Mouse (Mus musculus): ENCODE results near the gene Tesk1. TPM values are rescaled to one million over a fixed set of nuclear protein-coding genes. Genes with fewer than 3 reads are reported as not detected.
A peak's percentile ranks its signal among the peaks of the same experiment; 100 is the strongest.

Gene Tesk1
- total RNA-seq (2014; rRNA removed; ENCODE audit: low replicate concordance) (51.3 and 55.5 TPM in 2 replicates), polyA plus RNA-seq (2015; fragmentation: Nextera tagmentation; extraction: Ambion mirVana) (3.9 and 5.1 TPM in 2 replicates)

DNA sequence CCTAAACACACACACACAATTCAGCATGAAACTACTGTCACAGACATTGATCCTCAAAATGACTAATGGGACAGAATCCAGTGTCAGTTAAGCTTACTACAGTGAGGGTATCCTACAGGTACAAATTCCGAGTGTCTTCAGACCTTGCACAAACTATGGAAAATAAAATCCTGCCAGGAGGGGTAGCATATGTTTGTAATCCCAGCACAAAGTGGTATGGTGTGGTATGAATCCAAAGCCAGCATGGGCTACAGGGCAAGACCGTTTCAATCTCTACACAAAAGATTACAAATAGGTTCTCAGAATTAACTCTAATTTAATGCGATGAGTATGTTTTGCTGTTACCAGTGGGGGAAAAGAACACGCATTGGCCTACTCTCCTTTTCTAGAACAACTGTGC, at the start of gene Tesk1:
Tesk1 (plus strand) TSS at position 301 of the 400 bp plus-strand sequence.
- H3K27me3 ChIP-seq (ENCODE audit: control insufficient read depth, insufficient read depth, low read length): no peaks in the 10 kb centered on the region
- peak within 1 kb of the TSS; percentile 97 for H3K27ac ChIP-seq (ENCODE audit: low read depth)
- 25% methylated on average over 4 of the region's 4 CpGs for WGBS
- H3K4me2 ChIP-seq (ENCODE audit: low read depth, low read length): peak within 1 kb of the TSS; percentile 99
- H3K9ac ChIP-seq (replicated peaks; ENCODE audit: low read depth, low read length): peak within 1 kb of the TSS; percentile 98
- DNase-seq (ENCODE audit: low spot score) (no peak), ATAC-seq (ENCODE audit: insufficient read depth, low read depth) (no peak)
- peak within 1 kb of the TSS; percentile 92 for H3K4me3 ChIP-seq (ENCODE audit: low read depth, low read length)
- TF ChIP-seq EP300 (IDR thresholded peaks at IDR 0.05; ENCODE audit: low read depth): no peak
- TF ChIP-seq CTCF (IDR thresholded peaks at IDR 0.05; ENCODE audit: low read depth): no peak
- H3K4me1 ChIP-seq (ENCODE audit: control insufficient read depth, insufficient read depth): 0 out of 2 replicates have a peak, but pooled peaks cover 8% of the 10 kb centered on the region
- no peaks in the 10 kb centered on the region for H3K9me3 ChIP-seq (replicated peaks; ENCODE audit: control insufficient read depth, low read length)
- peaks cover 18% of the 10 kb centered on the region for H3K36me3 ChIP-seq (replicated peaks; ENCODE audit: control insufficient read depth, insufficient read depth, low read length)

DNA sequence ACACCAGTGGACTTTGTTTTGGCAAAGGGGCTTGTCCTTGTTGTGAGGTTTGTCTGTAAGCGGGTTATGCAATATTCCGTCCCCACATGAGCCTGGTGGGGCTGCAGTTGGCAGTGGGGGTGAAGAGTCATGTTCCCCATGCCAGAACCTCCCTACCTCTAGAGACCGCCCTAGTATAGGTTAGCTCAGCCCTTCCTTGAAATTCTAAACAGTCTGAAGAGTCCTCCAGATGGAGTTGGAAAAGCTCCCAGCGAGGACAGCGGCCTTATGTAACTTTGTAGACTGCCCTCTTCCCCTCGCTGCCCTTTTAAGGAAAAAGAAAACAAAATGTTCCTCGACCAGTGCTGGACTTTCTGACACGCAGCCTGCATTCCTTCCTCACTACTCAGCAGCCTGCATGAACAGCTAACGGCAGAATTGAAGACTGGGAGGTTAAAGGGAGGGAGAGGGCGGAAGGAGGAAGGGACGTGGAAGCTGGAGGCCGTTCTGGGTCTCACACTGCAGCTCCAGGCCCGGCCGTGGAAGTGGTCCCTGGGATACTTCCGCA, 47.3 kb upstream of the Tesk1 start:
- H3K27me3 ChIP-seq (ENCODE audit: control insufficient read depth, insufficient read depth, low read length): no peaks in the 10 kb centered on the region
- TF ChIP-seq EP300 (IDR thresholded peaks at IDR 0.05; ENCODE audit: low read depth): peak; percentile 99
- no peak for TF ChIP-seq CTCF (IDR thresholded peaks at IDR 0.05; ENCODE audit: low read depth)
- H3K4me2 ChIP-seq (ENCODE audit: low read depth, low read length): peak overlapping the region; percentile 20
- peak overlapping the region; percentile 17; the same call in 1 of the 2 replicates for H3K9ac ChIP-seq (replicated peaks; ENCODE audit: low read depth, low read length)
- no peak overlapping the region for H3K4me3 ChIP-seq (ENCODE audit: low read depth, low read length)
- H3K36me3 ChIP-seq (replicated peaks; ENCODE audit: control insufficient read depth, insufficient read depth, low read length): no peaks in the 10 kb centered on the region
- peak; percentile 98 for DNase-seq (ENCODE audit: low spot score)
- WGBS: 7% methylated on average over 15 of the region's 15 CpGs
- no peaks in the 10 kb centered on the region for H3K9me3 ChIP-seq (replicated peaks; ENCODE audit: control insufficient read depth, low read length)
- ATAC-seq (ENCODE audit: insufficient read depth, low read depth): peak; percentile 82
- H3K4me1 ChIP-seq (ENCODE audit: control insufficient read depth, insufficient read depth): peaks cover 51% of the 10 kb centered on the region
- peak overlapping the region; percentile 92 for H3K27ac ChIP-seq (ENCODE audit: low read depth)

DNA sequence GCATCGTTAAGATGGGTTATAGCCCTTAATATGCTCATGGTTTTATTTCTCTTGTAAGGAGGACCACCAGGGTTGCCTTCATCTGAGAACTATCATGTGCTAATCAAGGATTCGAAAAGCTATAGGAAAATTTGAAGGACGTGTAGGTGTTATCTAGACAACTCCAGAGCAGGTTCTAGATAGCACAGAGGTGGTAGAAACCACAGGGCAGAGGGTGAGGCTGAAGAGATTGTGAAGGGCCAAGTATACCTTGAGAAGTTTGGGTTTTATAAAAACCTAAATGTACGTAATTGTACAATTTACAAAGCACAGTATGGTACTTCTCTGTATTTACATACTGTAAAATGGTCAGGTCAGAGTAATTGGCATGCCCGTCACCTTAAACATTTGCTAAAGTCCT, 46.6 kb upstream of the Tesk1 start:
- H3K4me1 ChIP-seq (ENCODE audit: control insufficient read depth, insufficient read depth): peaks cover 51% of the 10 kb centered on the region
- WGBS: 63% methylated on average over 5 of the region's 5 CpGs
- H3K27ac ChIP-seq (ENCODE audit: low read depth): peak overlapping the region; percentile 92
- H3K4me3 ChIP-seq (ENCODE audit: low read depth, low read length): no peak overlapping the region
- H3K36me3 ChIP-seq (replicated peaks; ENCODE audit: control insufficient read depth, insufficient read depth, low read length): no peaks in the 10 kb centered on the region
- no peaks in the 10 kb centered on the region for H3K9me3 ChIP-seq (replicated peaks; ENCODE audit: control insufficient read depth, low read length)
- DNase-seq (ENCODE audit: low spot score): no peak
- no peaks in the 10 kb centered on the region for H3K27me3 ChIP-seq (ENCODE audit: control insufficient read depth, insufficient read depth, low read length)
- H3K9ac ChIP-seq (replicated peaks; ENCODE audit: low read depth, low read length): peak overlapping the region; percentile 17; the same call in 1 of the 2 replicates
- ATAC-seq (ENCODE audit: insufficient read depth, low read depth): no peak
- TF ChIP-seq EP300 (IDR thresholded peaks at IDR 0.05; ENCODE audit: low read depth) (no peak), CTCF (IDR thresholded peaks at IDR 0.05; ENCODE audit: low read depth) (no peak)
- peak overlapping the region; percentile 20 for H3K4me2 ChIP-seq (ENCODE audit: low read depth, low read length)

DNA sequence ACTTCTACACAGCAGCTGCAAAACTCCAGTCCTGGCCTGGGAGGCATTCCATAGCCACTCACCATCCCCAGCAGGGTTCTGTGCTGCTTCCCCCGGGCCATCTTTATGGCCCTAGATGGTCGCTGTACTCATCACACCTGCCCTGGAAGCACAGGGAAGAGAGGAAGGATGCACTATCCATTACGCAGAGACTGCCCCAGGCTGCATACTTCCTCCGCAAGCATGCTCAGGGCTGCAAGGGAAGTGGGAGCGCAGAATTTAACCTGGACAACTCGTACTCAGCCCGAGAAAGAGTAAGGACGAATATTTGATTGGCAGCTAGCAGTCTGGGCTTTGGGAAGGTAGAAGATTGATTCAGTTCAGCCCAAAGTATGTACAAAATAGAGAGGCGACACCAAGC, 45.9 kb upstream of the Tesk1 start:
- Histone ChIP-seq H3K36me3 (replicated peaks; ENCODE audit: control insufficient read depth, insufficient read depth, low read length) (no peaks in the 10 kb centered on the region), H3K4me1 (ENCODE audit: control insufficient read depth, insufficient read depth) (peaks cover 56% of the 10 kb centered on the region), H3K27ac (ENCODE audit: low read depth) (peak overlapping the region; percentile 92), H3K4me2 (ENCODE audit: low read depth, low read length) (no peak overlapping the region), H3K9ac (replicated peaks; ENCODE audit: low read depth, low read length) (no peak overlapping the region), H3K4me3 (ENCODE audit: low read depth, low read length) (no peak overlapping the region), H3K27me3 (ENCODE audit: control insufficient read depth, insufficient read depth, low read length) (no peaks in the 10 kb centered on the region), H3K9me3 (replicated peaks; ENCODE audit: control insufficient read depth, low read length) (no peaks in the 10 kb centered on the region)
- ATAC-seq (ENCODE audit: insufficient read depth, low read depth): no peak
- no peak for DNase-seq (ENCODE audit: low spot score)
- 75% methylated on average over 9 of the region's 9 CpGs for WGBS
- TF ChIP-seq CTCF (IDR thresholded peaks at IDR 0.05; ENCODE audit: low read depth) (no peak), EP300 (IDR thresholded peaks at IDR 0.05; ENCODE audit: low read depth) (no peak)

DNA sequence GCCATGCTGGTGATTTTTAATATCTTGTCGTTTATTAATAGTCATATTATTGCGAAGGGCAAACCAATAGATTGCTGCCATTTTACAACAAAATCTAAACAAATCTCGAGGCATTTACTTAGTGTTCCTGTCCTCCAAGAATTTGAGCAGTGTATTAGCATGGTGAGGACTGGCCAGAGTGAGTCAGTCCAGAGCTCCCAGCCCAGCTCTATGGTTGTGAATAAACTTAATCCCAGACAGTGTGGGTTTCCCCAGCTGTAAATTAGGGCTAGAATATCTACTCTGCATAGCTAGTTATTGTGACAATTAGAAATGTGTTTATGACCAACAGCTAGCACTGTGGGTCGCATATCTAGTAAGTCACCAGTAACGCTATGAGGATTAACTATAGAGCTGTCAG, 45.4 kb upstream of the Tesk1 start:
- Histone ChIP-seq H3K4me1 (ENCODE audit: control insufficient read depth, insufficient read depth) (peaks cover 59% of the 10 kb centered on the region), H3K9me3 (replicated peaks; ENCODE audit: control insufficient read depth, low read length) (no peaks in the 10 kb centered on the region), H3K9ac (replicated peaks; ENCODE audit: low read depth, low read length) (no peak overlapping the region), H3K27ac (ENCODE audit: low read depth) (no peak overlapping the region; the same call in 1 of the 2 replicates), H3K4me3 (ENCODE audit: low read depth, low read length) (no peak overlapping the region), H3K4me2 (ENCODE audit: low read depth, low read length) (no peak overlapping the region), H3K36me3 (replicated peaks; ENCODE audit: control insufficient read depth, insufficient read depth, low read length) (no peaks in the 10 kb centered on the region), H3K27me3 (ENCODE audit: control insufficient read depth, insufficient read depth, low read length) (no peaks in the 10 kb centered on the region)
- TF ChIP-seq CTCF (IDR thresholded peaks at IDR 0.05; ENCODE audit: low read depth): no peak
- no peak for TF ChIP-seq EP300 (IDR thresholded peaks at IDR 0.05; ENCODE audit: low read depth)
- DNase-seq (ENCODE audit: low spot score) (no peak), ATAC-seq (ENCODE audit: insufficient read depth, low read depth) (no peak)
- 84% methylated on average over 5 of the region's 5 CpGs for WGBS

DNA sequence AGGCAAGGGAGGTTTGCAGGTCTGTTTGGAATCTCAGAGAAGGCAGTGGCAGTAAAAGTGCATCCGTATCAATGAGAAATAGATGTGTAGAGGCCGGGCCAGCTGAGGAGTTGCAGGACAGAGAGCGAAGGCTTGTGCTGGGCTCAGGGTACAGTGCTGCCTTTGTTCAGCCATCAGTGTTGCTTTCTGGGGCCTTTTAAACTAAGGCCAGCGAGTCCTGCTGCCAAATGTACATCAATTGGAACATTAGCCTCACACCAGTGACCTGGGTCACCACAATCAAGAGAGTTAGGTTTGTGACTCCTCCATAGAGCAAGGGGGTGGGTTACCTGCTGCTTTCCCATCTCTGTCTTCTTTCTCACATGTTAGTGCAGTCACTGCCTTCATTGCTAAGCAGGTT, 43.7 kb upstream of the Tesk1 start:
- H3K9ac ChIP-seq (replicated peaks; ENCODE audit: low read depth, low read length): no peak overlapping the region
- H3K9me3 ChIP-seq (replicated peaks; ENCODE audit: control insufficient read depth, low read length): no peaks in the 10 kb centered on the region
- no peaks in the 10 kb centered on the region for H3K27me3 ChIP-seq (ENCODE audit: control insufficient read depth, insufficient read depth, low read length)
- peaks cover 71% of the 10 kb centered on the region for H3K4me1 ChIP-seq (ENCODE audit: control insufficient read depth, insufficient read depth)
- TF ChIP-seq CTCF (IDR thresholded peaks at IDR 0.05; ENCODE audit: low read depth) (no peak), EP300 (IDR thresholded peaks at IDR 0.05; ENCODE audit: low read depth) (no peak; the same call in 1 of the 2 replicates)
- DNase-seq (ENCODE audit: low spot score): no peak
- peak overlapping the region; percentile 99 for H3K27ac ChIP-seq (ENCODE audit: low read depth)
- H3K4me3 ChIP-seq (ENCODE audit: low read depth, low read length): no peak overlapping the region
- no peaks in the 10 kb centered on the region for H3K36me3 ChIP-seq (replicated peaks; ENCODE audit: control insufficient read depth, insufficient read depth, low read length)
- WGBS: 80% methylated on average over 4 of the region's 4 CpGs
- ATAC-seq (ENCODE audit: insufficient read depth, low read depth): no peak
- H3K4me2 ChIP-seq (ENCODE audit: low read depth, low read length): no peak overlapping the region
